Comparison of ENCODE assay signal across 10 mouse cellular contexts in genomic region chr2:168415140-168415539, GRCm38 (mm10).
DNase-seq lines count a peak whose midpoint lies in the region; ATAC-seq and TF ChIP-seq lines count a peak whose summit lies in the region.
"Had no signal": no experiment of that assay in that cellular context is flagged by ENCODE, and none has a peak within 500 bp of the region (broad histone marks: within the 10 kb centered on the region; RNA-seq: fewer than 3 reads in every experiment).

No protein-coding gene starts in this region.

- no peaks in the 10 kb centered on the region for H3K36me3 ChIP-seq in hindbrain, postnatal 0 days (ENCODE audit: insufficient read depth, low read length)
- H3K36me3 ChIP-seq in hindbrain, embryonic 14.5 days (replicated peaks; ENCODE audit: control insufficient read depth, insufficient read depth), result no peaks in the 10 kb centered on the region
- H3K36me3 ChIP-seq in ES-Bruce4 (ENCODE audit: control insufficient read depth, insufficient read depth, low read length, poor library complexity, severe bottlenecking), result no peaks in the 10 kb centered on the region
- H3K36me3 ChIP-seq: heart, embryonic 13.5 days; limb, embryonic 13.5 days; neural tube, embryonic 13.5 days had no signal

- H3K27ac ChIP-seq in hindbrain, postnatal 0 days, result no peak overlapping the region
- H3K27ac ChIP-seq in hindbrain, embryonic 14.5 days, result no peak overlapping the region
- no peak overlapping the region for H3K27ac ChIP-seq in ES-Bruce4 (ENCODE audit: insufficient read depth, low read length)
- H3K27ac ChIP-seq: heart, embryonic 13.5 days; limb, embryonic 13.5 days; neural tube, embryonic 13.5 days had no signal

- TF ChIP-seq EP300 in ES-Bruce4 (IDR thresholded peaks at IDR 0.05; ENCODE audit: insufficient read depth, low read depth, low read length), result no peak

- WGBS in hindbrain, postnatal 0 days, result 34% methylated on average over 17 of the region's 17 CpGs
- 26% methylated on average over 17 of the region's 17 CpGs for WGBS in hindbrain, embryonic 14.5 days

- H3K4me2 ChIP-seq in hindbrain, postnatal 0 days (ENCODE audit: low read depth, low read length), result no peak overlapping the region
- no peak overlapping the region for H3K4me2 ChIP-seq in hindbrain, embryonic 14.5 days (replicated peaks)
- H3K4me2 ChIP-seq: heart, embryonic 13.5 days; limb, embryonic 13.5 days; neural tube, embryonic 13.5 days had no signal

- H3K27me3 ChIP-seq in hindbrain, postnatal 0 days (ENCODE audit: insufficient read depth, low read length), result no peaks in the 10 kb centered on the region
- no peaks in the 10 kb centered on the region for H3K27me3 ChIP-seq in hindbrain, embryonic 14.5 days (ENCODE audit: control insufficient read depth, insufficient read depth, low read length)
- H3K27me3 ChIP-seq in ES-Bruce4 (ENCODE audit: control insufficient read depth, insufficient read depth, low read length, poor library complexity, severe bottlenecking), result no peaks in the 10 kb centered on the region
- H3K27me3 ChIP-seq: limb, embryonic 13.5 days; neural tube, embryonic 13.5 days had no signal

- no peak overlapping the region for H3K9ac ChIP-seq in hindbrain, postnatal 0 days (replicated peaks; ENCODE audit: low read length)
- H3K9ac ChIP-seq in hindbrain, embryonic 14.5 days, result no peak overlapping the region
- H3K9ac ChIP-seq in ES-Bruce4 (ENCODE audit: low read depth, poor library complexity, severe bottlenecking), result no peak overlapping the region
- H3K9ac ChIP-seq: heart, embryonic 13.5 days; limb, embryonic 13.5 days; neural tube, embryonic 13.5 days had no signal

- TF ChIP-seq POLR2A in ES-Bruce4 (IDR thresholded peaks at IDR 0.05; ENCODE audit: insufficient read depth, low read length), result no peak

- no peaks in the 10 kb centered on the region for H3K9me3 ChIP-seq in hindbrain, postnatal 0 days (ENCODE audit: low read length)
- H3K9me3 ChIP-seq in hindbrain, embryonic 14.5 days (ENCODE audit: control insufficient read depth, low read length), result no peaks in the 10 kb centered on the region
- H3K9me3 ChIP-seq in ES-Bruce4 (replicated peaks; ENCODE audit: control insufficient read depth, insufficient read depth, low read length, poor library complexity, severe bottlenecking), result no peaks in the 10 kb centered on the region
- H3K9me3 ChIP-seq: limb, embryonic 13.5 days; neural tube, embryonic 13.5 days had no signal

- peak; percentile 60 for TF ChIP-seq CTCF in hindbrain, postnatal 0 days (IDR thresholded peaks at IDR 0.05; ENCODE audit: low read depth)
- peak; percentile 91 for TF ChIP-seq CTCF in ES-Bruce4 (IDR thresholded peaks at IDR 0.05; ENCODE audit: low read depth, low read length)

- H3K4me3 ChIP-seq in hindbrain, postnatal 0 days (ENCODE audit: low read length), result no peak overlapping the region
- no peak overlapping the region for H3K4me3 ChIP-seq in hindbrain, embryonic 14.5 days (replicated peaks; ENCODE audit: low read length)
- H3K4me3 ChIP-seq in ES-Bruce4 (ENCODE audit: low read depth, low read length), result no peak overlapping the region
- H3K4me3 ChIP-seq: heart, embryonic 13.5 days; limb, embryonic 13.5 days; neural tube, embryonic 13.5 days had no signal

- no peak for ATAC-seq in hindbrain, postnatal 0 days
- ATAC-seq in hindbrain, embryonic 14.5 days (ENCODE audit: low FRiP score), result no peak
- ATAC-seq in megakaryocyte, adult 5-6 weeks (ENCODE audit: poor library complexity, severe bottlenecking), result peak; percentile 64
- no peak for ATAC-seq in erythroblast, adult 5-6 weeks (replicated peaks; ENCODE audit: low FRiP score, poor library complexity, severe bottlenecking)

- DNase-seq in hindbrain, postnatal 0 days (ENCODE audit: low spot score), result no peak
- DNase-seq in hindbrain, embryonic 14.5 days (ENCODE audit: low spot score), result no peak
- peak; percentile 47 for DNase-seq in A20 (ENCODE audit: low read depth, low spot score)
- no peak for DNase-seq in left cerebral cortex, adult 9 months (ENCODE audit: low spot score in 2 of 2)

- no peaks in the 10 kb centered on the region for H3K4me1 ChIP-seq in hindbrain, postnatal 0 days (ENCODE audit: insufficient read depth, low read length)
- no peaks in the 10 kb centered on the region for H3K4me1 ChIP-seq in hindbrain, embryonic 14.5 days (replicated peaks; ENCODE audit: control insufficient read depth, insufficient read depth, low read length)
- H3K4me1 ChIP-seq in ES-Bruce4 (ENCODE audit: control insufficient read depth, insufficient read depth, low read length), result no peaks in the 10 kb centered on the region
- H3K4me1 ChIP-seq: heart, embryonic 13.5 days; limb, embryonic 13.5 days; neural tube, embryonic 13.5 days had no signal
